Mouse (Mus musculus): ENCODE data around the gene Plekha6. TPM values are rescaled to one million over a fixed set of nuclear protein-coding genes. Genes with fewer than 3 reads are reported as not detected.

Plekha6 gene
- polyA plus RNA-seq, 1 experiment from 2014 or later = 17.7 TPM

- H3K36me3 ChIP-seq (ENCODE audit: control insufficient read depth, insufficient read depth, low read length) = peaks cover 28% of the 10 kb centered on the region; the same call in 1 of the 2 replicates
- 12% methylated on average over 4 of the region's 4 CpGs for WGBS
These were observed 29.1 kb upstream of the Plekha6 start for GRCm38 (mm10) chr1:133134881-133135280.

GRCm38 (mm10) chr1:133135808-133136207, 28.2 kb upstream of the Plekha6 start:
- peaks cover 35% of the 10 kb centered on the region for H3K36me3 ChIP-seq (ENCODE audit: control insufficient read depth, insufficient read depth, low read length)
- H3K4me1 ChIP-seq (ENCODE audit: control insufficient read depth, insufficient read depth, low read length) = peaks cover 10% of the 10 kb centered on the region; the same call in 1 of the 2 replicates
- H3K4me2 ChIP-seq (ENCODE audit: low read depth, low read length) = peak overlapping the region; percentile 96
- no peak overlapping the region for H3K27ac ChIP-seq (ENCODE audit: low read length)
- H3K9me3 ChIP-seq (replicated peaks; ENCODE audit: control insufficient read depth, low read length) = no peaks in the 10 kb centered on the region
- 50% methylated on average over 5 of the region's 5 CpGs for WGBS
- no peaks in the 10 kb centered on the region for H3K27me3 ChIP-seq (ENCODE audit: control insufficient read depth, insufficient read depth, low read length)
- no peak for ATAC-seq (ENCODE audit: insufficient read depth, low FRiP score)
- peak overlapping the region; percentile 56 for H3K9ac ChIP-seq (ENCODE audit: low read length)
- H3K4me3 ChIP-seq (replicated peaks; ENCODE audit: low read length) = peak overlapping the region; percentile 100

More at GRCm38 (mm10) chr1:133134881-133135280, 29.1 kb upstream of the Plekha6 start:
- no peaks in the 10 kb centered on the region for H3K9me3 ChIP-seq (replicated peaks; ENCODE audit: control insufficient read depth, low read length)
- H3K27me3 ChIP-seq (ENCODE audit: control insufficient read depth, insufficient read depth, low read length) = no peaks in the 10 kb centered on the region
- H3K27ac ChIP-seq (ENCODE audit: low read length) = no peak overlapping the region
- ATAC-seq (ENCODE audit: insufficient read depth, low FRiP score) = no peak
- H3K4me3 ChIP-seq (replicated peaks; ENCODE audit: low read length) = peak overlapping the region; percentile 100
- H3K9ac ChIP-seq (ENCODE audit: low read length) = peak overlapping the region; percentile 67
- H3K4me1 ChIP-seq (ENCODE audit: control insufficient read depth, insufficient read depth, low read length) = peaks cover 18% of the 10 kb centered on the region; the same call in 1 of the 2 replicates
- H3K4me2 ChIP-seq (ENCODE audit: low read depth, low read length) = peak overlapping the region; percentile 96

GRCm38 (mm10) chr1:133138401-133138800, 25.6 kb upstream of the Plekha6 start:
- Histone ChIP-seq H3K4me2 (ENCODE audit: low read depth, low read length) (no peak overlapping the region), H3K9ac (ENCODE audit: low read length) (no peak overlapping the region), H3K27ac (ENCODE audit: low read length) (no peak overlapping the region), H3K4me1 (ENCODE audit: control insufficient read depth, insufficient read depth, low read length) (peaks cover 10% of the 10 kb centered on the region; the same call in 1 of the 2 replicates), H3K36me3 (ENCODE audit: control insufficient read depth, insufficient read depth, low read length) (peaks cover 35% of the 10 kb centered on the region), H3K9me3 (replicated peaks; ENCODE audit: control insufficient read depth, low read length) (no peaks in the 10 kb centered on the region), H3K27me3 (ENCODE audit: control insufficient read depth, insufficient read depth, low read length) (no peaks in the 10 kb centered on the region), H3K4me3 (replicated peaks; ENCODE audit: low read length) (no peak overlapping the region)
- ATAC-seq (ENCODE audit: insufficient read depth, low FRiP score) = no peak
- 93% methylated on average over 1 of the region's 1 CpGs for WGBS

GRCm38 (mm10) chr1:133146014-133147009, 17.7 kb upstream of the Plekha6 start:
- no peaks in the 10 kb centered on the region for H3K9me3 ChIP-seq (replicated peaks; ENCODE audit: control insufficient read depth, low read length)
- peak overlapping the region; percentile 22; the same call in 1 of the 2 replicates for H3K4me2 ChIP-seq (ENCODE audit: low read depth, low read length)
- H3K27ac ChIP-seq (ENCODE audit: low read length) = peak overlapping the region; percentile 71
- ATAC-seq (ENCODE audit: insufficient read depth, low FRiP score) = peak; percentile 89
- no peak overlapping the region for H3K4me3 ChIP-seq (replicated peaks; ENCODE audit: low read length)
- no peaks in the 10 kb centered on the region for H3K27me3 ChIP-seq (ENCODE audit: control insufficient read depth, insufficient read depth, low read length)
- no peaks in the 10 kb centered on the region for H3K36me3 ChIP-seq (ENCODE audit: control insufficient read depth, insufficient read depth, low read length)
- 48% methylated on average over 22 of the region's 22 CpGs for WGBS
- peak overlapping the region; percentile 33; the same call in 1 of the 2 replicates for H3K9ac ChIP-seq (ENCODE audit: low read length)
- H3K4me1 ChIP-seq (ENCODE audit: control insufficient read depth, insufficient read depth, low read length) = no peaks in the 10 kb centered on the region

DNA sequence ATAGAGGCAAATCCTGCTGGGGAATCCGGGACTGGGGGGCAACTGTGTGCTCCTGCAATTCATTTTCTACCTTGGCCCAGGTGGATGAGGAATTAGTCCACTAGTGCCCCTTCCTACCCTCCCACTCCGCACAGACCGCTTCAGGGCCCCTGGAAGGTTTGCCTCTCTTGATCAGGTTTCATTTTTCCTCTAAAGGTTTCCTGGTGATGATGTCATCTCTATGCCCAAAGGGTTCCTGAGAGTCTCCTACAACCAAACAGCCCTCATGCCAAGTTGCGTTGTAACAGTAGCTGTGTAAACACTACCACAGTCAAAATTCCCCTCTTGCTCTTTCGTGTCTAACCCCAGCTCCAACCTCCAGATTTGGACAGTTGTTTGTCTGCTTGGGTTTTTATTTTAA, 16.7 kb upstream of the Plekha6 start:
- no peak overlapping the region for H3K4me3 ChIP-seq (replicated peaks; ENCODE audit: low read length)
- no peaks in the 10 kb centered on the region for H3K4me1 ChIP-seq (ENCODE audit: control insufficient read depth, insufficient read depth, low read length)
- H3K27ac ChIP-seq (ENCODE audit: low read length) = no peak overlapping the region
- no peak overlapping the region for H3K4me2 ChIP-seq (ENCODE audit: low read depth, low read length)
- 70% methylated on average over 5 of the region's 5 CpGs for WGBS
- H3K9me3 ChIP-seq (replicated peaks; ENCODE audit: control insufficient read depth, low read length) = no peaks in the 10 kb centered on the region
- no peaks in the 10 kb centered on the region for H3K36me3 ChIP-seq (ENCODE audit: control insufficient read depth, insufficient read depth, low read length)
- H3K9ac ChIP-seq (ENCODE audit: low read length) = no peak overlapping the region
- no peaks in the 10 kb centered on the region for H3K27me3 ChIP-seq (ENCODE audit: control insufficient read depth, insufficient read depth, low read length)
- ATAC-seq (ENCODE audit: insufficient read depth, low FRiP score) = no peak

- H3K4me2 ChIP-seq (ENCODE audit: low read depth, low read length) = no peak overlapping the region
- ATAC-seq (ENCODE audit: insufficient read depth, low FRiP score) = no peak
- H3K27ac ChIP-seq (ENCODE audit: low read length) = no peak overlapping the region
- H3K4me1 ChIP-seq (ENCODE audit: control insufficient read depth, insufficient read depth, low read length) = no peaks in the 10 kb centered on the region
- H3K36me3 ChIP-seq (ENCODE audit: control insufficient read depth, insufficient read depth, low read length) = no peaks in the 10 kb centered on the region
- H3K9ac ChIP-seq (ENCODE audit: low read length) = no peak overlapping the region
- H3K4me3 ChIP-seq (replicated peaks; ENCODE audit: low read length) = no peak overlapping the region
- no peaks in the 10 kb centered on the region for H3K27me3 ChIP-seq (ENCODE audit: control insufficient read depth, insufficient read depth, low read length)
- H3K9me3 ChIP-seq (replicated peaks; ENCODE audit: control insufficient read depth, low read length) = no peaks in the 10 kb centered on the region
- 92% methylated on average over 8 of the region's 8 CpGs for WGBS
These were observed 15.9 kb upstream of the Plekha6 start for GRCm38 (mm10) chr1:133148122-133148521.

DNA sequence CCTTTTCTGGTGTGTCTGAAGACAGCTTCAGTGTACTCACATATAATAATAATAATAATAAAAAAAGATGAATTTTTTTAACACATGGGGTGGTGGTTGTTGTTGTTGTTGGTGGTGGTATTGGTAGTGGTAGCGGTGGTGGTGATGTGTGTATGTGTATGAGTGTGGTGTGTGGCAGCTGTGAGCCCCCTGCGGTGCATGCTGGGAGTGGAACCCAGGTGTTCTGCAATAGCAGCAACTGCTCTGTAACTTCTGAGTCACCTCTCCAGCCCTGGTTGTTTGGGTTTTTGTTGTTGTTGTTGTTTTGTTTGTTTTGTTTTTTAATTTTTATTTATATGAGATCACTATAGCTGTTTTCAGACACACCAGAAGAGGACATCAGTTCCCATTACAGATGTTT, 13.5 kb upstream of the Plekha6 start:
- Histone ChIP-seq H3K27me3 (ENCODE audit: control insufficient read depth, insufficient read depth, low read length) (no peaks in the 10 kb centered on the region), H3K4me3 (replicated peaks; ENCODE audit: low read length) (no peak overlapping the region), H3K4me2 (ENCODE audit: low read depth, low read length) (no peak overlapping the region), H3K36me3 (ENCODE audit: control insufficient read depth, insufficient read depth, low read length) (no peaks in the 10 kb centered on the region), H3K9ac (ENCODE audit: low read length) (no peak overlapping the region), H3K4me1 (ENCODE audit: control insufficient read depth, insufficient read depth, low read length) (no peaks in the 10 kb centered on the region), H3K9me3 (replicated peaks; ENCODE audit: control insufficient read depth, low read length) (no peaks in the 10 kb centered on the region), H3K27ac (ENCODE audit: low read length) (no peak overlapping the region)
- WGBS = 93% methylated on average over 2 of the region's 2 CpGs
- no peak for ATAC-seq (ENCODE audit: insufficient read depth, low FRiP score)

DNA sequence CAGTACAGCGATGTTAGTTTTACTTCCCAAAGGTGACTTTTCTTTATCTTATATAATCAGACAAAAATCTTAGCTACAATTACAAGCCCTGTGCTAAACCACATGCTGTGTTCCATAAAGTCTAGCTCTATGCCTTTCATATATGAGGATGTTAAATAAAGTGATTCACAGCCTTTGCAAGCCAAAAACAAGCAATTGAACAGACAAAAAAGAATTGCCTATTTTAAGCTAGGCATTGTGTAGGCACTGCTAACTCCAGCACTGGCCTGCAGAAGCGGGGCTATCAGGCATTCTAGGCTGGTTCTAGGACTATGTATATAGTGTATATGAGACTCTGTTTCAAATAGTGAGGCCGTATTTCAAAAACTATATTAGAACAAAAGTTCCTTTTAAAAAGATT, 11.8 kb upstream of the Plekha6 start:
- Histone ChIP-seq H3K4me3 (replicated peaks; ENCODE audit: low read length) (no peak overlapping the region), H3K4me1 (ENCODE audit: control insufficient read depth, insufficient read depth, low read length) (no peaks in the 10 kb centered on the region), H3K4me2 (ENCODE audit: low read depth, low read length) (no peak overlapping the region), H3K9me3 (replicated peaks; ENCODE audit: control insufficient read depth, low read length) (no peaks in the 10 kb centered on the region), H3K36me3 (ENCODE audit: control insufficient read depth, insufficient read depth, low read length) (no peaks in the 10 kb centered on the region), H3K9ac (ENCODE audit: low read length) (no peak overlapping the region), H3K27ac (ENCODE audit: low read length) (no peak overlapping the region), H3K27me3 (ENCODE audit: control insufficient read depth, insufficient read depth, low read length) (no peaks in the 10 kb centered on the region)
- ATAC-seq (ENCODE audit: insufficient read depth, low FRiP score) = no peak
- 91% methylated on average over 3 of the region's 3 CpGs for WGBS

- no peak overlapping the region for H3K4me3 ChIP-seq (replicated peaks; ENCODE audit: low read length)
- H3K9me3 ChIP-seq (replicated peaks; ENCODE audit: control insufficient read depth, low read length) = no peaks in the 10 kb centered on the region
- H3K27me3 ChIP-seq (ENCODE audit: control insufficient read depth, insufficient read depth, low read length) = no peaks in the 10 kb centered on the region
- H3K4me1 ChIP-seq (ENCODE audit: control insufficient read depth, insufficient read depth, low read length) = peaks cover 8% of the 10 kb centered on the region
- no peak overlapping the region for H3K4me2 ChIP-seq (ENCODE audit: low read depth, low read length)
- no peak overlapping the region for H3K9ac ChIP-seq (ENCODE audit: low read length)
- 74% methylated on average over 6 of the region's 6 CpGs for WGBS
- H3K36me3 ChIP-seq (ENCODE audit: control insufficient read depth, insufficient read depth, low read length) = no peaks in the 10 kb centered on the region
- no peak overlapping the region for H3K27ac ChIP-seq (ENCODE audit: low read length)
- no peak for ATAC-seq (ENCODE audit: insufficient read depth, low FRiP score)
These were observed 8.7 kb upstream of the Plekha6 start for GRCm38 (mm10) chr1:133155270-133155669.
